Mouse (Mus musculus) bone marrow, adult 2 months (tissue): ENCODE measurements around the gene Tex14.

Source experiments
- CTCF ChIP-seq: fragments of 200-500 bp; IDR thresholded peaks from 2 replicates; pipeline ENCODE4 v1.5.1; 2011; ENCODE audit warnings: low read length, control low read depth; ENCODE audit not compliant: control insufficient read depth, insufficient read depth
- POLR2A ChIP-seq: fragments of 200-500 bp; IDR thresholded peaks from 2 replicates; pipeline ENCODE4 v1.6.1; 2011; ENCODE audit warnings: low read depth, mild to moderate bottlenecking, control low read depth, low read length, borderline replicate concordance; ENCODE audit not compliant: control insufficient read depth

DNA sequence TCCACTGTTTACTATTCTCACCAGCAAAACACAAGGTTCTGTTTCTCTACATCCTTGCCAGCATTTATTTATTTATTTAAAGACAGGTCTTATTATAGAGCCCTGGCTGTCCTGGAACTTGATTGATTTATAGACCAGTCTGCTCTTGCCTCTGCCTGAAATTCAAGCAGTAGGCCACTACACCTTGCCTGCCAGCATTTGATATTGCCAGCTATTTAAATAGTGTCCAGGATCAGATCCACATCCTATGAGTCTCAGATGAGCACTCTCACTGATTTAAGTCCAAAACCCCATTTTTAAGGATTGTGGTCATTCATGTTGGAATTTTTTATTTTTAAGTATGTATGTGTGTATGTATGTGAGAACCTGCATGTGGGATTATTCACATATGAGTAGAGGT, 16.0 kb downstream of the Tex14 start:
- TF ChIP-seq POLR2A (no peak), CTCF (no peak)
